In the genomic region with DNA sequence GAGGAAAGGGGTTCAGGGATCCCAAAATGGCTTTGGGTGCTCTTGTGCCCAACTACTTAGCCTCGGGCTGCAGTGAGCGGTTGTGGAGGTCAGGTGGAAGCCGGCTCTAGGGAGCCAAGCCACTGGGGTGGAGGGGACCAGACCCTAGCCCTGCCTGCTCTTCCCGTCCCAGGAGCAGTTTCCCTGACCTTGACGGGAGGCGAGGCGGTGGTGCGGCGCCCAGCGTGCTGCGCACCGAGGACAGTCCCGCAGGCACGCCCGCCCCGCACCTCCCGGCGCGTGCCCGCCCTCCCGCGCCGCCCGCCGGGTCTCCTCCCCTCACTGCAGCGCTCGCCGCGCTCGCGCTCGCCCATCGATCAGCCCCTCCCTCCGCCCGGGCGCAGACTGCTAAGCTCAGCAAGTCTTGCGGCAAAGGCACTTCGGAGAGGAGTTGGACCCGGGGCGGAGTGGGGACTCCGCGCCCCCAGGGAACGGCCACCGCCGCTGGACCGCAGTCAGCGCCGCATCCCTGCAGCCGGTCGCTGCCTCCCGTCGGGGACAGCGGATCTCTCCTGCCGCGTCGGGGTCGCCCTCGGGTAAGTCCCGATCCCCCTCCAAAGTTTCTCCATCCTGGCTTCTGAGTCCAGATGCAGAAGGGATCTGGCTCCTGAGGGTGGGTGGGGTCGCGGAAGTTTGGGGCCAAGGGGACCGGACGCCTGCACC, we compare ENCODE assay signal across 9 mouse cellular contexts. TPM values are rescaled to one million over a fixed set of nuclear protein-coding genes. Genes with fewer than 3 reads are reported as not detected.
A peak's percentile ranks its signal among the peaks of the same experiment; 100 is the strongest.
DNase-seq lines count a peak whose midpoint lies in the region; ATAC-seq and TF ChIP-seq lines count a peak whose summit lies in the region.
"Had no signal": no experiment of that assay in that cellular context is flagged by ENCODE, and none has a peak within 500 bp of the region (broad histone marks: within the 10 kb centered on the region; RNA-seq: fewer than 3 reads in every experiment).

Gene Syt2, plus strand, starts transcription at position 417 of the 702 bp plus-strand sequence.

- H3K9ac ChIP-seq in hindbrain, postnatal 0 days (replicated peaks; ENCODE audit: low read length): peak within 1 kb of the TSS; percentile 40; the same call in 1 of the 2 replicates
- H3K9ac ChIP-seq in limb, embryonic 12.5 days (replicated peaks): peak within 1 kb of the TSS; percentile 58
- peak within 1 kb of the TSS; percentile 56 for H3K9ac ChIP-seq in midbrain, embryonic 13.5 days (replicated peaks)

- H3K4me2 ChIP-seq in hindbrain, postnatal 0 days (ENCODE audit: low read depth, low read length): peak within 1 kb of the TSS; percentile 81
- H3K4me2 ChIP-seq in limb, embryonic 12.5 days: peak within 1 kb of the TSS; percentile 87
- peak within 1 kb of the TSS; percentile 80 for H3K4me2 ChIP-seq in midbrain, embryonic 13.5 days (replicated peaks)

- peak; percentile 12 to 29 for DNase-seq in heart, adult 18-20 months
- DNase-seq in heart, adult 9 months (ENCODE audit: low spot score in 2 of 2): no peak
- DNase-seq in brain, adult 2 months (ENCODE audit: low read depth, low spot score): peak; percentile 82
- DNase-seq in forebrain, embryonic 10.5 days (ENCODE audit: extremely low spot score, low spot score): peak; percentile 47
- peak; percentile 66 for DNase-seq in hindbrain, postnatal 0 days (ENCODE audit: low spot score)
- peak; percentile 55 for DNase-seq in yolk sac, embryonic 10.5 days (ENCODE audit: low spot score)

- ATAC-seq in hindbrain, postnatal 0 days: peak; percentile 47; the same call in 1 of the 2 replicates
- no peak for ATAC-seq in limb, embryonic 12.5 days (ENCODE audit: insufficient number of reproducible peaks, insufficient read depth, low FRiP score, low TSS enrichment, low read depth)
- peak; percentile 74 for ATAC-seq in midbrain, embryonic 13.5 days

- no peaks in the 10 kb centered on the region for H3K9me3 ChIP-seq in forebrain, embryonic 10.5 days
- H3K9me3 ChIP-seq in hindbrain, postnatal 0 days (ENCODE audit: low read length): no peaks in the 10 kb centered on the region
- no peaks in the 10 kb centered on the region for H3K9me3 ChIP-seq in limb, embryonic 12.5 days
- H3K9me3 ChIP-seq in midbrain, embryonic 13.5 days: no peaks in the 10 kb centered on the region

- no peak for TF ChIP-seq CTCF in hindbrain, postnatal 0 days (IDR thresholded peaks at IDR 0.05; ENCODE audit: low read depth)

- H3K36me3 ChIP-seq in forebrain, embryonic 10.5 days (replicated peaks): no peaks in the 10 kb centered on the region
- H3K36me3 ChIP-seq in hindbrain, postnatal 0 days (ENCODE audit: insufficient read depth, low read length): no peaks in the 10 kb centered on the region
- no peaks in the 10 kb centered on the region for H3K36me3 ChIP-seq in limb, embryonic 12.5 days
- H3K36me3 ChIP-seq in midbrain, embryonic 13.5 days: no peaks in the 10 kb centered on the region

- under 1% methylated on average over 61 of the region's 63 CpGs for WGBS in forebrain, embryonic 10.5 days
- WGBS in hindbrain, postnatal 0 days: 0% methylated on average over 52 of the region's 63 CpGs
- WGBS in limb, embryonic 12.5 days: under 1% methylated on average over 58 of the region's 63 CpGs
- WGBS in midbrain, embryonic 13.5 days: under 1% methylated on average over 63 of the region's 63 CpGs

- H3K4me1 ChIP-seq in forebrain, embryonic 10.5 days: peaks cover 29% of the 10 kb centered on the region
- peaks cover 8% of the 10 kb centered on the region; the same call in 1 of the 2 replicates for H3K4me1 ChIP-seq in hindbrain, postnatal 0 days (ENCODE audit: insufficient read depth, low read length)
- H3K4me1 ChIP-seq in limb, embryonic 12.5 days (replicated peaks): peaks cover 18% of the 10 kb centered on the region
- H3K4me1 ChIP-seq in midbrain, embryonic 13.5 days (replicated peaks): peaks cover 22% of the 10 kb centered on the region

- H3K27me3 ChIP-seq in forebrain, embryonic 10.5 days (ENCODE audit: poor library complexity, severe bottlenecking): peaks cover 100% of the 10 kb centered on the region
- peaks cover 23% of the 10 kb centered on the region for H3K27me3 ChIP-seq in hindbrain, postnatal 0 days (ENCODE audit: insufficient read depth, low read length)
- H3K27me3 ChIP-seq in limb, embryonic 12.5 days: peaks cover 93% of the 10 kb centered on the region
- H3K27me3 ChIP-seq in midbrain, embryonic 13.5 days: peaks cover 77% of the 10 kb centered on the region

- H3K27ac ChIP-seq in forebrain, embryonic 10.5 days: 0 out of 2 replicates have a peak within 1 kb of the TSS, but pooled peaks have one; percentile 1
- no peak within 1 kb of the TSS for H3K27ac ChIP-seq in hindbrain, postnatal 0 days
- H3K27ac ChIP-seq in limb, embryonic 12.5 days: no peak within 1 kb of the TSS
- no peak within 1 kb of the TSS for H3K27ac ChIP-seq in midbrain, embryonic 13.5 days

- peak within 1 kb of the TSS; percentile 52 for H3K4me3 ChIP-seq in forebrain, embryonic 10.5 days
- peak within 1 kb of the TSS; percentile 50 for H3K4me3 ChIP-seq in hindbrain, postnatal 0 days (ENCODE audit: low read length)
- H3K4me3 ChIP-seq in limb, embryonic 12.5 days (replicated peaks): peak within 1 kb of the TSS; percentile 52
- H3K4me3 ChIP-seq in midbrain, embryonic 13.5 days (replicated peaks): peak within 1 kb of the TSS; percentile 50

RNA-seq across cellular contexts. Expression of gene Syt2, which starts in this region (rescaled TPM):
- total RNA-seq in heart, adult 18-20 months (2021): not detected
- 0.75 and 0.95 TPM in 2 replicates for polyA plus RNA-seq in forebrain, embryonic 10.5 days (2016; fragmentation: Nextera tagmentation; extraction: Ambion mirVana)
- 74.7 and 179 TPM in 2 replicates for total RNA-seq in hindbrain, postnatal 0 days (2014; rRNA removed)
- polyA plus RNA-seq in hindbrain, postnatal 0 days (2015; fragmentation: Nextera tagmentation; extraction: Ambion mirVana): 22.5 and 23.3 TPM in 2 replicates
- polyA plus RNA-seq in limb, embryonic 12.5 days (2016; fragmentation: Nextera tagmentation; extraction: Ambion mirVana): 0.14 and 0.34 TPM in 2 replicates
- polyA plus RNA-seq in midbrain, embryonic 13.5 days (2015; fragmentation: Nextera tagmentation; extraction: Ambion mirVana): 2.3 and 2.4 TPM in 2 replicates
- total RNA-seq: MEL had no signal

Comparison
In these comparisons a context has a peak if more than half of its experiments do, and no peak if none do; other contexts are left out.
1. RNA of gene Syt2 (total RNA-seq): 74.7 to 179 TPM in hindbrain, postnatal 0 days; not detected in heart, adult 18-20 months; every median in the first group is over 10 times any median in the second.
2. Peak in DNase-seq in heart, adult 18-20 months; RNA of the gene not detected or under 1 TPM.
3. Peak in DNase-seq, H3K4me3 ChIP-seq and H3K27ac ChIP-seq in forebrain, embryonic 10.5 days; RNA of the gene not detected or under 1 TPM.
4. DNase-seq: peak in brain, adult 2 months (single experiment), hindbrain, postnatal 0 days (single experiment) and yolk sac, embryonic 10.5 days (single experiment); none in heart, adult 9 months (0 of 2).
5. Peak in every context shown above with its lines, with median percentiles within 50 percentile points of each other: H3K4me3 ChIP-seq, H3K4me2 ChIP-seq and H3K9ac ChIP-seq.